Mouse (Mus musculus): ENCODE measurements around the gene Ptpdc1.

The Ptpdc1 gene

DNA sequence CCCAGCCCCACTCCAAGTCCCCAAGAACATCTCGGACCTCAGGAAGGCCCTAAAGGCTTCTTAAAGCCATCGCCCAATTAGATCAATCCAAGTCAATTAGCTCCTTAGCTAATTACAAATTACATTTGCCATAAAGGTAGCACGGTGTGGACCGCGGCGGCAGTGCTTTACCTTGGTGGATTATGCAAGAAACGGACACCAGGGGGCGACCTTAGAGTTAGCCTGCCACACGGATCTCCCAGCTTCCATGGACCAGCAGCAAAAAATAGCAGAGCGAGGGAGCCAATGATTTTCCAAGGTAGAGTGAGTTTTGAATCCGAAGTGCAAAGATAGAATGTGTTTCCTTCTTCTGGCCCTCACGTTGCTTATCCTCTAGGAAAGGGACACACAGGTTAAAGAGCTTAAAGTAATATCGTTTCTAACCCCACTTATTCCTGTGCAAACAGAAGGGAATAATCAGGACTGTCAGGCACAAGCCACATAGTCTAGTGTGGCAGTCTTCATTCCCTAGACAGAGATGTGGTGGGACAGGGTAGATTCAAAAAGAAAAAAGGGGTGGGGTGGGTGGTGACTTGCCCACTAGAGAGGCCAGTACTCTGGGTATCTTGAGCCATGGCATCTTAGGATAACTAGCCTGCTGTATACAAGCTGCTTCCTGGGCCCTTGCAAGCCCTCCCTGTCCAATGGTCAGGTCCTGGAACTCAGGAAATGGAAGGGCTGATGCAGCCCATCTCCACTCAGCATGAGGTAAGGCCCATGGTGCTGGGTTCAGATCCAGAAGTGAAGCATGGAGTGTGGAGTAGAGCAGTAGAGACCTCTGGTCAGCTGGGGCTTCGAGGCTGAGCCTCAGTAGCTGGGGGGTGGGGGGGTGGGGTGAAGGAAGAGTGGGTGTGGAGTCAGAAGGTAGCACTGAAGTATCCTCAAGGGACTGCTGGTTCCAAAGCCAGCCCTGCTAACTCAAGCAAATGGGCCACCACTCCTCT, 28.6 kb upstream of the Ptpdc1 start:
- DNase-seq = peak; percentile 64

DNA sequence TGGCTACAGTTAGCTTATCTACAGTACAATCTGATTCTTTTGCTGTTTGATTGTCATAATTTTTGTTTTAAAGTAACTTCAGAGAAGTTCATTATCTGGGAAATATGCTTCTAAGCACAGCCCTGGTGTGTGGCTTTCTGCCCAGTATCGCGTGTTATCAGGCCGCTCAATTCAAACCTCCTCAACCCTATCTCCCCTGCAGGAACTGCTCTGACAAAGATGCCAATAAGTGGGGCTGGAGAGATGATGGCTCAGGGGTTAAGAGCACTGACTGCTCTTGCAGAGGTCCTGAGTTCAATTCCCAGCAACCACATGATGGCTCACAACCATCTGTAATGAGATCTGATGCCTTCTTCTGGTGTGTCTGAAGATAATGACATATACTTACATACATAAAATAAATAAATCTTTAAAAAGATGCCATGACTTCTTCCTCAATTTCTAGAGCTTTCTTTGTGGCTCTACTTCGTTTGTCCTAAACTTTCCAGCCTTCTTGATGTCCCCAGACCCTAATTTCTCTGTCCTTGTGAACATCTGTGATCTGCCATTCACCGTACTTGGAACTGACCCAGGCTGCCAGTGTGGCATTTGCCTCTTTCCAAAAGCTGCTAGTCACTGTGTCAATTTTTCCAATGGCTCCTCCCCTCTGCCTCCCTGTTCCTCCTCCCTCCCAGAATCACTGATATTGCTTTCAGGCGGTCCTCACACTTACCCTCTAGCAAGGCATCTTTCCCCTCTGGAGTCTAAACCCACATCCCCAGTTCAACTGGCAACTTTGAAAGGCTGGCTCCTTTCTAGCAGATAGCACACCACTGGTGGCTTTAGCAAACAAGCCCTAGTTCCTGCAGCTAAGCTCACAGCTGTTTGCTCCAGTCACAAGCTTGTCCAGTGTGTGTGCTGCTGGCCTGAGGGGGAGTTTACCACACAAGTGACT, 25.9 kb upstream of the Ptpdc1 start:
- DNase-seq = no peak

DNA sequence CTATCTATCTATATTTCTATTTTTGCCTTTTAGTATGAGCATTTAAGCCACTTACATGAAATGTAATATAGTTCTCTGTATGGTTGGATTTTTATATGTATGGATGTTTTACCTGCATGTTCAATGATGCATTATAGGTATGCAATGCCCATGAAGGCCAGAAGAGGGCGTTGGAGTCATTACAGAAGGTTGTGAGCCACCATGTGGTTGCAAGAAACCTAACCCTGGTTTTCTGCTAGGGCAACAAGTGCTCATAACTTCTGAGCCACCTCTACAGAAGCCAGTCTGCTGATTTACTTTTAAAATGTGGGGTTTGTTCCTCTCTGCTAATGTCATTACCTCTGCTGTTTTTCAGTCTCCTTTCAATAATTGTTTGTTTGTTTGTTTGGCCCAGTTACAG, 25.2 kb upstream of the Ptpdc1 start:
- DNase-seq = no peak

DNA sequence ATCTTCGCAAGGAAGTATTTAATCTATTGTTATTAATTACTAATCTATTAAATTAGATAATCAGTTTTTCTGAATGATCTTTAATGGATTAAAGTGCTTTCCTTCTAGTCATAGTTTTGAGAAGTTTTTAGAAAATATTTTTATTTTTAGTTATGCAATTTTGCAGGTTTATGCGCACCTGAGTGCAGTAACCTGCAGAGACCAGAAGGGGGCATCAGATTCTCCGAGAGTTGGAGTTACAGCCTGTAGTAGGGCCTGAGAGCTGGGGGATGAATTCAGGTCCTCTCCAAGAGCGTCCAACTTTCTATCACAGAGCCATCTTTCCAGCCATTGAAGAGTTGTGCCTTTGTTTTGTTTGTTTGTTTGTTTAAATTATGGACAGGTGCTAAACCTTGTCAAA, 21.2 kb upstream of the Ptpdc1 start:
- DNase-seq = no peak

DNA sequence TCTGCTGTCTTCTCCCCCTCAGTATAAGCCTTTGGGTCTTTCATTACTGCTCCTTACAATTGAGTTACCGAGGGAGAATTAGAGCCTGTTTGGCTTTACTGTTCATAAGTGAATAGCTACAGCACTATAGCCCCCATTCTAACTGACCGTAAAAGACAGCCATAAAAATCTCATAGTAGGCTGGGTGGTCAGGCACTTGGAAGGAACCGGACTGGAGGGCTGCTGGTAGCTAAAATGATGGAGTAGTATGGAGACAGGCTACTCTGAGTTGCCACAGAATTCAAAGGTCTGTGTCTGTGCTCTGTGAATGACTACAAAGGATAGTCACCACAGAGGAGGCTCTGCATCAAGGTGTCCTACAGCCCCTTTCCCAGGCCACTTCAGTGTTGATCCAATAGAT, 18.5 kb upstream of the Ptpdc1 start:
- no peak for DNase-seq

DNA sequence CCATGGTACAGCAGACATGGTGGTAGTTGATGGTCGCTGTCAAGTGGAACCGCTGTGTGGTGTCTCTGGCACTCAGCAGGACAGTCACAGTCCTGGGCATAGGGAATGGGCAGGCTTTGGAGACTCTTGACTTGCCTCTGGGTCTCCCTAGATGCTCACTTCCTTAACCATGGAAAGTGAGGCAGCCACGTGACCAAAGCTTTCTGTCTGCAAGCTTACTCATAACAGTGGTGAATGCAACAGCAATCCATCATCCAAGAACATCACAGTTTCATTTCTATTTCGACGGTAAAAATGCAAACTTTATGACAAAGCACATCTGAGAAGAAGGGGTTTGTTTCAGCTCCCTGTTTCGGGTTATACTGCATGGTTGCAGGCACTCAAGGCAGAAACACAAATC, 17.6 kb upstream of the Ptpdc1 start:
- DNase-seq = no peak

DNA sequence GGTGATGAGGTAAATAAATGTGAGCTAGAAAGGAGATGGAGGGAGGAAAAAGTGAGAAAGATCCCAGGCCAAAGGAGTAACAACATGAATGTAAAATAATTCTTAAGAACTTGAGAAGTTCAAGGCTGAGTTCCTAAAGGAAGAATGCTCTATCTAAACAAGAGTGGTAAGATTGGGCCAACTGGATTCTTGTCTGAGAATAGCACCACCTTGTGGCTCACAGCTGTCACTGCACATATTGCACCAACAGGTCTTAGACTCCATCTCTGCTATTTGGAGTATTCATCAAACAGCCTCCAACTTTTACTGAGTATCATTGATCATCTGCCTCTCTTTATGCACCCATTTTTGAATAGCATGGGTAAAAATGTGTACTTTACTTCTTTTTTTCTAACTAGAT, 14.1 kb upstream of the Ptpdc1 start:
- DNase-seq = peak; percentile 39

DNA sequence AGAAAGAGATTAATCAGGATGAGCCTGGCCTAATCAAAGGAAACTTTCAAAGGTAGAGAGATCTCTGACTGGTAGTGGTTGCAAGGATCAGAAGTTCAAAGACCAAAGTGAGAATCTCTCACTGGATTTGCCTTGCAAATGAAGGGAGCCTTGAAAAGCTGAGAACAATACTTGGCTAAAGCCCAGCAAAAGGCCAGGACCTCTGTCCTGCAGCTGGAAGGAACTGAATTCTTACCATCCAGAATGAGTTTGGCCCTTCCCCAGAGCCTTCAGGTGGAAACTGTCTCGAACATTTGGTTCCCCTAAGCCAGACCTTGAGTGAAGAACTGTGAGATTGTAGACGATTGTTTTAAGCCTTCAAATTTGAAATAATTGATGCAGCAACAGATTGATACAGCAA, 12.2 kb upstream of the Ptpdc1 start:
- DNase-seq = no peak

DNA sequence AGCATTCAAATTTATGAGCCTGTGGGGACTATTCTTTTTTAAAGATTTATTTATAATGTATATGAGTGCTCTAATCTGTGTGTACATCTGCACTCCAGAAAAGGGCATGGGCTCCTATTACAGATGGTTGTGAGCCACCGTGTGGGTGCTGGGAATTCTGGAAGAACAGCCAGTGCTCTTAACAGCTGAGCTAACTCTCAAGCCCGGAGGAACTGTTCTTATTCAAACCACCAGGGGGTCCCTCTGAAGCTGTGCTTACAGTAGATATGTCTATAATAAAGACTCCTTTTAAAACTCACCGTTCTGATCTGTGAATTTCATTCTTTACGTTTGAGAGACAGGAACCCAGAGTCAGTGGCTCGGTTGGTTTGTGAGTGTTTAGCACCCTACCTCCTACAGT, 6.2 kb upstream of the Ptpdc1 start:
- DNase-seq = no peak

DNA sequence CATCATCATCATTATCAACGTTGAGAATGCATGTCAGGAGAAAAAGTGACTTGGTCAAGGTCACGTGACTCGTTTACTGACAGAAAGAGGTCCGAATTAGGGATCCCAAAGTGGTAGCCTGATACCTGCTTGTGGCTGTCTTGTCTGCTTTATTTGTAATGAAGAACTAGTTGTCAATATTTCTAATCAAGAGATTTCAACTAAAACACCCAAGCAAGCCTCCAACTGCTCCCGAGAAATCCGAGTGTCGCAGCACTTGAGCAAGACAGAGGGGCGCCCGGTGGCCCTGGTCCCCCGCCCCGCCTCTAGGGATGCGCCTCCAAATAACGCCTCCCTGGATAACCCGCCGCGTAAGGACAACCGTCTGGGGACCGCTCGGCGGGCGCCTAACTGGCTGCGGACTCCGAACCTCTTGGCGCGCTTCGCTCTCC, 481 bp downstream of the Ptpdc1 start:
- DNase-seq = no peak

DNA sequence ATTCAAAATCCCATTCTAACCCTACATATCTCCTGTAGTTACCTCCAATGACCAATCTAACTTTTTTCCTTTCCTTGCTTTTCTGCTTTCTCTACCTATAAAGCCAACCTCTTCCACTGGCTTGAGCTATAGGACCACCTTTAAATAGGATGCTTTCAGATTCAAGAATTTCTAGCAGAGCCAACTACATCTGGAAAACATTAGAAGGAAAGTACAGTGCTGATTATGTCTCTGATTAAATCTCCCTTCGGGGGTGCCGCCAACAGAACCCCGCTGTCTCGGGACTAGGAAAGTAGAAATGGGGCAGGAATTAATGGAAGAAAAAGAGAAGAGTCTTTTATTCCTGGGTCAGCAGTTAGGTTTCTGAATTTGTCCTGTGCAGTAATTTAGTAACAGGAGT, 6.6 kb downstream of the Ptpdc1 start:
- no peak for DNase-seq

DNA sequence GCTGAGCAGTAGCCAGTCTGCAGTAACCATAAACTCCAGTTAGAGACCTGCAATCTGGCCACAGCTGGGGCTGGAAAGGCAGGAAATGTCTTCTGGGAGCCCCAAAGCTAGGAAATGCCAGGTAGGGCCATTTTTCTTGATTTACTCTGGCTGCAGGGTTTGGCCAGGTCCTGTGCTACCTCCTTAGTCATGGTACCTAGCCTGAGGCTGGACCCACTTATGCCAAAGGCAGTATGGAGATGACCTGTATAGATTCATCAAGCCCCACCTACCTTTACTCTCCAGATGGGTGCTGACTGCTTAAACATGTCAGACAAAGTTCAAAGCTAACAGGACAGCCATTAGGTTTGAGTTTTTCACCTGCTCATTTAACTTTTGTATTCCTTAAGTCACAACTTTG, 7.7 kb downstream of the Ptpdc1 start:
- no peak for DNase-seq

DNA sequence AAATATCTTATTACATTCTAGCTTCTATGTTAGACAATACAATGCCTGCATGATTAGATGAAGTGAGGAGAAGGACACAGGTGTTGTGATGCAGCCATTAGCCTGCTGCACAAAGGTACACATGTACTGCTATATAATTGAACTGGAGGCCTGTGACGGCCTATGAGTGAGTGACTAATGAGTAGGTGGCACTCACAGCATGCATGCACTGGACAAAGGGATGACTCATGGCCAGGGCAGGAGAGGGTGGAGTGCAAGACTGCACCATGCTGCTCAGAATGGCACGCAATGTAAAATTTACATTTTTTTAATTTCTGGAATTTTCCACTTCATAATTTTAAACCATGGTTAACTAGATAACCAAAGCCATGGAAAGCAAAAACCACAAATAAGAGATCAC, 10.9 kb downstream of the Ptpdc1 start:
- no peak for DNase-seq

DNA sequence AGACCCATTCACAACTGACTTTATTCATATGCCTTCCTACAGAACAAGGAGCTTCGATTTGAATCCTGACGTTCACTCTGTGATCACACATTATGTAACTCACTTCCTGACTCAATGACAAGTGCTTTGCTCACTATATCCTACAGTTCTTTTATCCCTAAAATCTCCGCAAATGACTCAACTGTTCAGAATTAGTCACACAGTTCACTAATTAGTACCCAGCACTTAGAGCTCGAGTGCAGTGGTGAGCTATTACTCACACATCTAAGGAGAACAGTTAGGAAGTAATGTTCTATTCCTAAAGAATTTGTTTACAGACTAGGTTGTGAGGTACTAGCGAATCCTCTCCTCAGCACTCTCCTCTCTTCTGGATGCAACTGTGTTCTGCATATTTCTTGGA, 16.4 kb downstream of the Ptpdc1 start:
- no peak for DNase-seq

DNA sequence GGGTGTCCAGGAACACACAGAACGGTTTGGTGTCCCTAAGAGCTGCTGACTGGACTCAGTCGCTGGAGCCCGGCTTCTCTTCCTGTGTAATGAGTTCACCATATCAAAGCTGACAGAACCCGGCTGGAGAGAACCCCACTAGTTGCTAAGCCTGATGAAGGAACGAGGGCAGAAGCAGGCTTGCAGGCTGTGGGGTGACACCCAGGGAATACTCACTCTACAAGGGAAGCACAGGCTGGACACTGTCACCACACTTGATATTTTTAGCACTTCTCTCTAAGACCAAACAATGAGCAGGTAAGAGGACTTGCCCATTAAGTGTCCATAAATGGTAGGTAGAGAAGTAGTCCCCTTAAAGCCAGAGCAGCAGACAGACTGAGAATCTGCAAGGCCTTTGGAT, 20.9 kb downstream of the Ptpdc1 start:
- no peak for DNase-seq

DNA sequence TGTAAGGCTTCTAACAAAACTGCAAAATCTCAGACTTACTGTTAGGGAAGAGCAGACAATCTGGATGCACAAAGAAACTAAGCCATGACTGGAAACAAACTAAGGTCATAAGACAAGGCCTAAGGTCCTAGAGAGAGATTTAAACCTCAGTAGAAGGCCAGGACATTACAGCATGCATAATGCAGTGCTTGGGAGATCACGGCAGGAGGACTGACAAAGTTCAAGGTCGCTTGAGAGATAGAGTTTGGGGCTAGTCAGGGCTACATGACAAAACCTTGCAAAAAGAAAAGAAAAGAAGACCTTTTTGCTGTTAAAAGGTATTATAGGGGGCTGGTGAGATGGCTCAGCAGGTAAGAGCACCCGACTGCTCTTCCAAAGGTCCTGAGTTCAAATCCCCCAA, 22.2 kb downstream of the Ptpdc1 start:
- DNase-seq = no peak

DNA sequence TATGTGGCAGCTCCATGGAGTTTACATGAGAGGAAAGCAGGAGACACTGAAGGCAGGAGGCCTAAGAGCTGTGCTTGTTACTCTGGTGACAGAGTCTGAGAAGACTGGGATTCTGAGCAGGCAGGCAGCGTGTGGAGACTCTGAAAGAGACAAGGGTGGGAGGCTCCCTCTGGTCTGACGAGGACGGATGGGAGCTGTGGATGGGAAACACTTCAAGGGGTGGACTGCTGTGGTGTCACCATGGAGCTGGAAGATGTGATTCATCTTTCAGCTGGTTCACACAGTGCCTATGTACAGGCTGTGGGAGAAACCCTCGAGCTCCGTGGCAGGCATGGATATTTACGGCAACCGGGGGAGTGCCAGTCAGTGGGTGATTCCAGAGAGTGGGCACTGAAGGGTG, 30.9 kb downstream of the Ptpdc1 start:
- DNase-seq = no peak

DNA sequence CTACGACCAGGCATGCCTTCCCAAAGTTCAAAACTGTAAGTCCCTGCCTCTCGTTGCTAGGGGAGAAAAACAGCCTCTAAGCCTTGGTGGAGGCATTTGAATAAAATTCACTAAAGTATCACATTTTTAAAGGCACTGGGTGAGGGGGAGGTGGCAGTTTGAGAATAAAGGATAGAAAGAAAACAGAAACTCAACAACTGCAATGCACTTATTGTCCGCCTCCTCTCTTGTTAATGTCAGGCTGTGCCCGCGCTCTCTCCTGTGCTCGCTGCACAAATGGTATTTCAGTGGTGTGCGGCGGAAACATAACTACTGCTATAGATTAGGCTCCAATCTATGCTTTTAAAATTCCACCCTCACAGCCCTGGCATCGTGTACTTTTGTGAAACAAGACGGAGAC, 31.4 kb downstream of the Ptpdc1 start:
- DNase-seq = no peak

DNA sequence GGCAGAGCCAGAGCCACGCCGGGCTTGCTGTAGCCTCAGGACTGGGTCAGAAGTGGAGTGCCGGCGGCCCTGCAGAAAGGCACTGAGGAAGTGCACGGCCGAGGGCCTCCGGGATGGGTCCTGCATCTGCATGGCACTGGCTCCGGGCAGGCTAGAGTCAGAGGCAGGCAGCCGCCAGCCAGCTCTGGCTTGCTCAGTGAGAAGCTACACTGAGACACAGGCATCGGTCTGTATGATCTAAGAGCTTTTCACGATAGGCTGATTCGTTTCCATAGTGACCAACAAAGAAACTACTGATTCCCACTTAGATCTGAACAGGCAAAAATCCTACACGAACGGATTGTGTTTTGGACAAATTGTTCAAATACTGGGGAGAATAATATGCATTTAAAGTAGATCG, 32.3 kb downstream of the Ptpdc1 start:
- DNase-seq = no peak

DNA sequence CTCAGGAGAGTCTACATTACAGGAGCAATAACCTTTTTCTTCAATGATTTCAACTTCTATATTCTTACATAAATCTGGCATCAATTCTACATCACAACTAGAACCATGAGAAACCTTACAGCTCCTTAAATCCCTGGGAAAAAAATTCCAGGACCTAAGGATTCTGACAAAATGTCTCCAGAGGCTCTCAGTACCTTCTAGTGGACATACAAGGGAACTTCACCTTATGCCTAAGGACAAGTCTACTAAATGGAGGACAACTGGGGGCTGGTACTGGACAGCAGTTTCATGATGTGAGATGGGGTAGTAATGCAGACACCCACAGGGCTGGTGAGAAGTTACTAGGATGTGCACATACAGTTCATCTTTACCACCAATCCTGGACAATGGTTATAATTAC, 34.7 kb downstream of the Ptpdc1 start:
- no peak for DNase-seq

DNA sequence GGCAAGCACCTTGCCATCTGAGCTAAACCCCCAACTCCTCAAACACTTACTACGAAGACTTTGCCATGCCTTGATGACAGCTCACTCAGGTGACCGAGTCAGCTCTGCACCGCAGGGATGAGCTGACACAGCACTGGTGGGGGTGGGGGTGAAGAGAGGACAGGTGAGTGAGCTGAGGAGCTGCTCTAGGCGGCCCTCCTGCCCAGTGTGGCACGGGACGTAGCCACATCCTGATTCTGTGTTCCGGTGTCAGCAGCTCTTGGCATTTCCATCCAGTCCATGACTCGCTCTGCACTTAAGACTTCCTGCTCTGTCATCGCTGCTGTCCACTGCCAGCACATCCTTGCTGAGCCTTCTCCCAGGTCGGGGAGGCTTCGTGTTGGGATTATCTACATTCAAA, 38.1 kb downstream of the Ptpdc1 start:
- no peak for DNase-seq

DNA sequence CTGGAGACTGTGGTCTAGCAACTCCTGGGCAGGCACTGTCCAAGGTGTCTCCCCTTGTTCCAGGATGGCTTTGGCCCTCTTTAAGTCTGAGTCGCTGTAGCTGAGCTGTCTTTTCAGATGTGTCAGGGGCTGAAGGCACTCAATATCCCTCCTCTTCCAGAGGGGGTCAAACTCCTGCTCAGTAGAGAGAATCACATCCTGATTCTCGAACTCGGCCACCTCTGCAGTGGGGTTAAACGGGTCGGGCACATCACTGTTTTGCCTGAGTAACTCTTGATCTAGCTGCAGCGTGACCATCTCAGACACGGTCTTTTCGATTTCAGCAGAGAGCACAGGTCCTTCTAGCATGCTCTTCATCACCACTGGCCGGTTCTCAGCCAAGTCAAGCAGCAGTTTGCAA, 39.0 kb downstream of the Ptpdc1 start:
- DNase-seq = no peak

DNA sequence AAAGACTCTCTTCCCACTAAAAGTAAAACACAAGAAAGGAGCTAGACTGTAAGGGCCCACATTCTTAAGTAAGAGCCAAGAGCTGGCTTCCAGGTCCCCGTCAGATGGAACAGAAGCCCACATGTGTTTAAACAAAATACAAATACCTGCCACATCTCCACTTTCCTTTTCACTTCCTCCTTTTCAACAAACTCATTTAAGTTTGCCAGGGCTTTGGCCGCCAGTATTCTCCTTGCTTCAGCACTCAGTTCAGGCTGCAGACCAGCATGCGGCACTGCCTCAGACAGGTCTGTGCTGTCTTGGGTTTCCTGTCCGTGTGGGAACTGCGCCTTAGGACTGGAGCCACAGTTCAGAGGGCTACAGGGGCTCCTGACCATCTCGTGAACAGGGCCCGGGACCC, 39.7 kb downstream of the Ptpdc1 start:
- no peak for DNase-seq

Data from cerebellum, adult 11-12 months (tissue).